Mouse (Mus musculus): ENCODE data around the gene Matn4. TPM values are rescaled to one million over a fixed set of nuclear protein-coding genes. Genes with fewer than 3 reads are reported as not detected.

Matn4 gene
- total RNA-seq, 2 experiments from 2014 or later: 10.4 to 11.0 TPM

- no peak for TF ChIP-seq CTCF (IDR thresholded peaks at IDR 0.05)
Measured at GRCm38 (mm10) chr2:164422675-164423393, 17.9 kb upstream of the Matn4 start.

GRCm38 (mm10) chr2:164421979-164422378 lies 17.0 kb upstream of the Matn4 start:
- Histone ChIP-seq H3K27ac (no peak overlapping the region), H3K4me3 (no peak overlapping the region)
- no peak for DNase-seq (ENCODE audit: extremely low spot score in 1 of 2, low spot score in 2 of 2)
- no peak for TF ChIP-seq CTCF (IDR thresholded peaks at IDR 0.05)
- intact Hi-C loops (cut with DNase I): no loop called here

More at GRCm38 (mm10) chr2:164422675-164423393, 17.9 kb upstream of the Matn4 start:
- Histone ChIP-seq H3K27ac (no peak overlapping the region), H3K4me3 (no peak overlapping the region)
- intact Hi-C loops (cut with DNase I): loop anchor here (1.0 kb wide), 1 partner anchor 18 kb away; no protein-coding TSS in a partner anchor
- no peak for DNase-seq (ENCODE audit: extremely low spot score in 1 of 2, low spot score in 2 of 2)

- intact Hi-C loops (cut with DNase I): no loop called here
- H3K27ac ChIP-seq: no peak overlapping the region
- TF ChIP-seq CTCF (IDR thresholded peaks at IDR 0.05): no peak
- no peak for DNase-seq (ENCODE audit: extremely low spot score in 1 of 2, low spot score in 2 of 2)
- H3K4me3 ChIP-seq: no peak overlapping the region
Measured at GRCm38 (mm10) chr2:164421306-164421705, 16.3 kb upstream of the Matn4 start.

GRCm38 (mm10) chr2:164419489-164419888 lies 14.5 kb upstream of the Matn4 start:
- intact Hi-C loops (cut with DNase I): loop anchor here (5.0 to 10.0 kb wide), 2 partner anchors 143 to 305 kb away; partner anchors contain the start of gene Wfdc2
- TF ChIP-seq CTCF (IDR thresholded peaks at IDR 0.05): no peak
- no peak overlapping the region for H3K27ac ChIP-seq
- no peak overlapping the region for H3K4me3 ChIP-seq
- DNase-seq (ENCODE audit: extremely low spot score in 1 of 2, low spot score in 2 of 2): no peak

- H3K4me3 ChIP-seq: no peak overlapping the region
- TF ChIP-seq CTCF (IDR thresholded peaks at IDR 0.05): no peak
- intact Hi-C loops (cut with DNase I): loop anchor here (5.0 to 10.0 kb wide), 2 partner anchors 144 to 306 kb away; partner anchors contain the start of gene Wfdc2
- no peak overlapping the region for H3K27ac ChIP-seq
- no peak for DNase-seq (ENCODE audit: extremely low spot score in 1 of 2, low spot score in 2 of 2)
Measured at GRCm38 (mm10) chr2:164418308-164418875, 13.4 kb upstream of the Matn4 start.

GRCm38 (mm10) chr2:164417198-164417597 lies 12.2 kb upstream of the Matn4 start:
- H3K4me3 ChIP-seq: no peak overlapping the region
- H3K27ac ChIP-seq: no peak overlapping the region
- peak; percentile 85 for TF ChIP-seq CTCF (IDR thresholded peaks at IDR 0.05)
- intact Hi-C loops (cut with DNase I): loop anchor here (1.0 to 10.0 kb wide), 4 partner anchors 40 to 308 kb away; partner anchors contain the start of gene Wfdc2
- DNase-seq (ENCODE audit: extremely low spot score in 1 of 2, low spot score in 2 of 2): no peak

GRCm38 (mm10) chr2:164414581-164414980 lies 9.6 kb upstream of the Matn4 start:
- Histone ChIP-seq H3K4me3 (no peak overlapping the region), H3K27ac (no peak overlapping the region)
- intact Hi-C loops (cut with DNase I): loop anchor here (10.0 kb wide), 1 partner anchor 310 kb away; no protein-coding TSS in a partner anchor
- no peak for TF ChIP-seq CTCF (IDR thresholded peaks at IDR 0.05)
- DNase-seq (ENCODE audit: extremely low spot score in 1 of 2, low spot score in 2 of 2): no peak

- intact Hi-C loops (cut with DNase I): loop anchor here (10.0 kb wide), 1 partner anchor 311 kb away; no protein-coding TSS in a partner anchor
- no peak for TF ChIP-seq CTCF (IDR thresholded peaks at IDR 0.05)
- Histone ChIP-seq H3K27ac (no peak overlapping the region), H3K4me3 (no peak overlapping the region)
- DNase-seq (ENCODE audit: extremely low spot score in 1 of 2, low spot score in 2 of 2): no peak
Measured at GRCm38 (mm10) chr2:164414167-164414566, 9.2 kb upstream of the Matn4 start.

- H3K27ac ChIP-seq: no peak overlapping the region
Measured at GRCm38 (mm10) chr2:164407708-164408107, 2.7 kb upstream of the Matn4 start.

GRCm38 (mm10) chr2:164405519-164405918 lies 559 bp upstream of the Matn4 start:
- no peak for DNase-seq (ENCODE audit: extremely low spot score in 1 of 2, low spot score in 2 of 2)
- Histone ChIP-seq H3K27ac (no peak overlapping the region), H3K4me3 (no peak overlapping the region)
- TF ChIP-seq CTCF (IDR thresholded peaks at IDR 0.05): no peak
- intact Hi-C loops (cut with DNase I): no loop called here

More at GRCm38 (mm10) chr2:164407708-164408107, 2.7 kb upstream of the Matn4 start:
- no peak overlapping the region for H3K4me3 ChIP-seq
- peak; percentile 89 for TF ChIP-seq CTCF (IDR thresholded peaks at IDR 0.05)
- DNase-seq (ENCODE audit: extremely low spot score in 1 of 2, low spot score in 2 of 2): peak; percentile 70 to 76
- intact Hi-C loops (cut with DNase I): loop anchor here (1.0 to 2.0 kb wide), 2 partner anchors 271 to 304 kb away; no protein-coding TSS in a partner anchor

GRCm38 (mm10) chr2:164404082-164404990 lies 624 bp downstream of the Matn4 start:
- H3K27ac ChIP-seq: no peak overlapping the region
- intact Hi-C loops (cut with DNase I): no loop called here
- H3K4me3 ChIP-seq: peak overlapping the region; percentile 37
- DNase-seq (ENCODE audit: extremely low spot score in 1 of 2, low spot score in 2 of 2): no peak
- no peak for TF ChIP-seq CTCF (IDR thresholded peaks at IDR 0.05)

All from left cerebral cortex, adult 2 months (tissue).